Comparison of ENCODE assay signal across 10 mouse cellular contexts in genomic region chr3:59016501-59016900, GRCm38 (mm10).
"Had no signal": no experiment of that assay in that cellular context is flagged by ENCODE, and none has a peak within 500 bp of the region (broad histone marks: within the 10 kb centered on the region; RNA-seq: fewer than 3 reads in every experiment).

No protein-coding gene starts in this region.

- DNase-seq: kidney, postnatal 25 days; layer of hippocampus, adult 9-11 months; liver; liver, embryonic 13.5 days; lung, adult 2 months; lung, postnatal 14 days; lung, postnatal 4 days; midbrain, embryonic 14.5 days; thymus, adult 18-20 months; thymus, postnatal 36 days had no signal
